Mouse (Mus musculus) Patski (cell line): ENCODE results near the gene Gzmm. TPM values are rescaled to one million over a fixed set of nuclear protein-coding genes. Genes with fewer than 3 reads are reported as not detected.

ENCODE experiments used
- ATAC-seq: fragments of 100-300 bp; one replicate; pipeline ENCODE4 v1.8.0; 2021
- CTCF ChIA-PET: fragments of 350-600 bp; sonication (Branson Sonifier 250); formaldehyde crosslinking; loops from one replicate; lab custom pipeline; 2022; ENCODE audit warnings: inconsistent platforms; lab: Charles Lee
- POLR2A ChIA-PET: fragments of 350-600 bp; sonication (Branson Sonifier 250); formaldehyde crosslinking; loops from one replicate; lab custom pipeline; 2022; ENCODE audit warnings: antibody characterized with exemption, inconsistent platforms; lab: Charles Lee
- DNase-seq: peaks from one replicate; pipeline ENCODE4 v3.0.0-alpha.2; 2011; ENCODE audit warnings: low read depth, low spot score
- H3K27me3 ChIP-seq: fragments of 371-371 bp; one replicate; pipeline ENCODE4 v1.5.1; 2021
- CTCF ChIP-seq: fragments of 100-300 bp; IDR thresholded peaks from one replicate; pipeline ENCODE4 v1.5.1; 2021
- in situ Hi-C: fragments of 300-500 bp; cut with MboI; formaldehyde crosslinking; loops from 3 replicates; pipeline ENCODE4 v1.11.1; 2018; ENCODE audit warnings: low pct_unique_long_range_greater_than_20kb, mixed read lengths
- polyA plus RNA-seq: library from polyadenylated mRNA; unstranded; gene quantifications from one replicate; pipeline ENCODE4 v1.2.3, GENCODE M21; 2021

Gene Gzmm
- polyA plus RNA-seq, result 0.47 TPM

- POLR2A ChIA-PET, result interaction anchor here (1.1 kb wide), 1 partner anchor 12 kb away, joined by 6 read pairs; no protein-coding TSS in a partner anchor
- CTCF ChIA-PET, result no interaction called here
- DNase-seq, result no peak
- no peaks in the 10 kb centered on the region for H3K27me3 ChIP-seq
- TF ChIP-seq CTCF, result no peak
- ATAC-seq, result no peak
- in situ Hi-C loops, result no loop called here
Measured at GRCm38 (mm10) chr10:79688720-79689119, at the start of gene Gzmm. TSS of gene Gzmm (plus strand) at chr10:79689020.

GRCm38 (mm10) chr10:79645711-79646110 is 43.1 kb upstream of the Gzmm start, which contains the start of gene Odf3l2:
TSS of gene Odf3l2 (minus strand) at chr10:79645738.
- no peak for TF ChIP-seq CTCF
- ChIA-PET POLR2A (no interaction called here), CTCF (interaction anchor here (1.3 kb wide), 1 partner anchor 51 kb away, joined by 3 read pairs; no protein-coding TSS in a partner anchor)
- in situ Hi-C loops, result no loop called here
- peaks cover 20% of the 10 kb centered on the region for H3K27me3 ChIP-seq
- ATAC-seq (no peak), DNase-seq (no peak)

- in situ Hi-C loops, result no loop called here
- peak; percentile 85 for TF ChIP-seq CTCF
- ChIA-PET CTCF (interaction anchor here (1.6 to 4.2 kb wide), 2 partner anchors 19 to 53 kb away, joined by 6 to 27 read pairs; partner anchors contain the start of gene Tpgs1), POLR2A (no interaction called here)
- ATAC-seq (no peak), DNase-seq (no peak)
- peaks cover 32% of the 10 kb centered on the region for H3K27me3 ChIP-seq
Measured at GRCm38 (mm10) chr10:79649070-79649751, 39.6 kb upstream of the Gzmm start.

GRCm38 (mm10) chr10:79652789-79653188 is 36.0 kb upstream of the Gzmm start:
- in situ Hi-C loops, result no loop called here
- peaks cover 21% of the 10 kb centered on the region for H3K27me3 ChIP-seq
- ATAC-seq, result no peak
- CTCF ChIA-PET, result interaction anchor here (1.2 to 1.7 kb wide), 2 partner anchors 15 to 58 kb away, joined by 3 to 5 read pairs; no protein-coding TSS in a partner anchor
- no peak for TF ChIP-seq CTCF
- no peak for DNase-seq
- POLR2A ChIA-PET, result no interaction called here

GRCm38 (mm10) chr10:79654946-79655395 is 33.8 kb upstream of the Gzmm start:
- DNase-seq (no peak), ATAC-seq (no peak)
- in situ Hi-C loops, result no loop called here
- CTCF ChIA-PET, result interaction anchor here (1.5 kb wide), 1 partner anchor 60 kb away, joined by 3 read pairs; no protein-coding TSS in a partner anchor
- POLR2A ChIA-PET, result no interaction called here
- peaks cover 21% of the 10 kb centered on the region for H3K27me3 ChIP-seq
- TF ChIP-seq CTCF, result no peak

GRCm38 (mm10) chr10:79658829-79659228 is 30.0 kb upstream of the Gzmm start:
- ATAC-seq, result no peak
- no peak for DNase-seq
- no peak for TF ChIP-seq CTCF
- POLR2A ChIA-PET, result no interaction called here
- CTCF ChIA-PET, result interaction anchor here (1.1 kb wide), 1 partner anchor 9 kb away, joined by 3 read pairs; no protein-coding TSS in a partner anchor
- peaks cover 6% of the 10 kb centered on the region for H3K27me3 ChIP-seq
- in situ Hi-C loops, result no loop called here

- ChIA-PET CTCF (no interaction called here), POLR2A (no interaction called here)
- ATAC-seq, result no peak
- H3K27me3 ChIP-seq, result no peaks in the 10 kb centered on the region
- no peak for TF ChIP-seq CTCF
- DNase-seq, result no peak
- in situ Hi-C loops, result no loop called here
Measured at GRCm38 (mm10) chr10:79660298-79660697, 28.5 kb upstream of the Gzmm start.

GRCm38 (mm10) chr10:79661861-79662260 is 27.0 kb upstream of the Gzmm start:
- in situ Hi-C loops, result no loop called here
- ATAC-seq (no peak), DNase-seq (no peak)
- ChIA-PET POLR2A (no interaction called here), CTCF (no interaction called here)
- no peaks in the 10 kb centered on the region for H3K27me3 ChIP-seq
- no peak for TF ChIP-seq CTCF

- no peaks in the 10 kb centered on the region for H3K27me3 ChIP-seq
- ChIA-PET POLR2A (no interaction called here), CTCF (interaction anchor here (1.6 kb wide), 1 partner anchor 69 kb away, joined by 7 read pairs; no protein-coding TSS in a partner anchor)
- peak; percentile 55 for ATAC-seq
- in situ Hi-C loops, result no loop called here
- no peak for DNase-seq
- no peak for TF ChIP-seq CTCF
Measured at GRCm38 (mm10) chr10:79664131-79664665, 24.6 kb upstream of the Gzmm start, which contains the start of gene Madcam1. TSS of gene Madcam1 (plus strand) at chr10:79664559.

GRCm38 (mm10) chr10:79665051-79665450 is 23.8 kb upstream of the Gzmm start:
- in situ Hi-C loops, result no loop called here
- DNase-seq, result no peak
- POLR2A ChIA-PET, result interaction anchor here (0.5 kb wide), 1 partner anchor 1833 kb away, joined by 3 read pairs; no protein-coding TSS in a partner anchor
- no peaks in the 10 kb centered on the region for H3K27me3 ChIP-seq
- CTCF ChIA-PET, result interaction anchor here (1.6 kb wide), 1 partner anchor 70 kb away, joined by 7 read pairs; no protein-coding TSS in a partner anchor
- TF ChIP-seq CTCF, result no peak
- ATAC-seq, result no peak
